Mouse (Mus musculus): Measurements from ENCODE around the gene Cpxm2.

- TF ChIP-seq CTCF (IDR thresholded peaks at IDR 0.05; ENCODE audit: low read depth, low read length): no peak
- no peak for TF ChIP-seq TAL1 (conservative IDR thresholded peaks at IDR 0.05; ENCODE audit: low read depth, low read length)
- TF ChIP-seq GATA1 (IDR thresholded peaks at IDR 0.05; ENCODE audit: borderline replicate concordance, low read length): no peak
Observed at GRCm38 (mm10) chr7:132088181-132088580, 66.4 kb downstream of the Cpxm2 start.

Data from G1E (cell line).